Mouse (Mus musculus): ENCODE data around the gene Olfr1458. TPM values are rescaled to one million over a fixed set of nuclear protein-coding genes. Genes with fewer than 3 reads are reported as not detected.

The Olfr1458 gene
- not detected in 2 replicates for polyA plus RNA-seq (2015; fragmentation: Nextera tagmentation; extraction: Ambion mirVana)

GRCm38 (mm10) chr19:13106675-13107074 is at the start of gene Olfr1458:
Gene Olfr1458, minus strand, starts transcription at chr19:13106775.
- Histone ChIP-seq H3K27me3 (ENCODE audit: control insufficient read depth, insufficient read depth, low read depth, low read length) (no peaks in the 10 kb centered on the region), H3K27ac (ENCODE audit: low read length) (no peak within 1 kb of the TSS), H3K9me3 (replicated peaks; ENCODE audit: control insufficient read depth, low read length) (no peaks in the 10 kb centered on the region), H3K4me3 (ENCODE audit: low read depth, low read length) (no peak within 1 kb of the TSS), H3K9ac (ENCODE audit: low read depth, low read length) (no peak within 1 kb of the TSS), H3K4me2 (ENCODE audit: low read depth, low read length) (no peak within 1 kb of the TSS), H3K36me3 (ENCODE audit: control insufficient read depth, insufficient read depth) (no peaks in the 10 kb centered on the region), H3K4me1 (ENCODE audit: control insufficient read depth, low read depth, low read length) (no peaks in the 10 kb centered on the region)
- ATAC-seq (ENCODE audit: low read depth), result no peak
- 58% methylated on average over 3 of the region's 3 CpGs for WGBS (ENCODE audit: insufficient replicate concordance)

DNA sequence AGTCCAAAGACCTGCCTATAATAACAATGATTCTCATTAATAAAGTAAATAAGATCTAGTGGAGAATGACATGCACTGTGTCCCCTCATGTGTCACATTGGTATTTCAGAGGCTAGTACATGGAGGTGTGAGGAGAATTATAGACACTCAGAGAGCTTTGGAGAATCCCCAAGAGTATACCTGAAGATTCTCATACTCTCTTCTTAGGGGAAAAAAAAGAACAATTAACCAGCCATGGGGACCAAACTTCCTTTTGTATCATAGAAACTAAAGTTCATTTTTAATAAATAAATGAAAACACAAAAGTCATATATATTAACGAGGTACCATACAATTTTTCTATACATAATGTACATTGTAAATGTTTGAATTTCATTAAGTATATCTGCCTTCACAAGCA is 42.9 kb upstream of the Olfr1458 start, which contains the start of gene Olfr1459:
Olfr1459 (minus strand) TSS at position 101 of the 400 bp plus-strand sequence.
- H3K4me3 ChIP-seq (ENCODE audit: low read depth, low read length), result no peak within 1 kb of the TSS
- H3K4me2 ChIP-seq (ENCODE audit: low read depth, low read length), result no peak within 1 kb of the TSS
- ATAC-seq (ENCODE audit: low read depth), result no peak
- H3K36me3 ChIP-seq (ENCODE audit: control insufficient read depth, insufficient read depth), result no peaks in the 10 kb centered on the region
- H3K27ac ChIP-seq (ENCODE audit: low read length), result no peak within 1 kb of the TSS
- no peaks in the 10 kb centered on the region for H3K27me3 ChIP-seq (ENCODE audit: control insufficient read depth, insufficient read depth, low read depth, low read length)
- H3K4me1 ChIP-seq (ENCODE audit: control insufficient read depth, low read depth, low read length), result no peaks in the 10 kb centered on the region
- WGBS (ENCODE audit: insufficient replicate concordance), result 39% methylated on average over 1 of the region's 1 CpGs
- H3K9ac ChIP-seq (ENCODE audit: low read depth, low read length), result no peak within 1 kb of the TSS
- H3K9me3 ChIP-seq (replicated peaks; ENCODE audit: control insufficient read depth, low read length), result no peaks in the 10 kb centered on the region

DNA sequence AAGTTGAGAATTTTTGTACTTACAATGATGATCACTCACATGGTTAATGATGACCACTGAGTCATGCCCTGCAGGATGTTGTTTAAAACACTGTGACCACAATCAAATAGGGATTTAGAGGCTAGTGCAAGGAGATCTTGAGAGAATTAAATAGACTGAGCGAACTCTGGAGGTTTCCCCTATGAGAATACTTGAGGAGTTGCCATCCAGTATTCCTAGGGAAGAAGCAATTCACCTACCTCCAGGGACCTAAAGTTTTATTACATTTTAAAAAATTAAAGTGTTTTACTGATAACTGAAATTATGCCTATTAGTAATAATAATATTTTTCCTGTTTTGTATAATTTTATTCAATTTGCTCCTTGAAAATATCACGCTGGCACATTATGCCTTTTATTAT is 8.8 kb downstream of the Olfr1458 start, which contains the start of gene Olfr1457:
Olfr1457 (minus strand) TSS at position 101 of the 400 bp plus-strand sequence.
- no peaks in the 10 kb centered on the region for H3K27me3 ChIP-seq (ENCODE audit: control insufficient read depth, insufficient read depth, low read depth, low read length)
- H3K4me1 ChIP-seq (ENCODE audit: control insufficient read depth, low read depth, low read length), result no peaks in the 10 kb centered on the region
- no peak within 1 kb of the TSS for H3K9ac ChIP-seq (ENCODE audit: low read depth, low read length)
- no peak within 1 kb of the TSS for H3K4me2 ChIP-seq (ENCODE audit: low read depth, low read length)
- H3K36me3 ChIP-seq (ENCODE audit: control insufficient read depth, insufficient read depth), result no peaks in the 10 kb centered on the region
- H3K4me3 ChIP-seq (ENCODE audit: low read depth, low read length), result no peak within 1 kb of the TSS
- H3K9me3 ChIP-seq (replicated peaks; ENCODE audit: control insufficient read depth, low read length), result no peaks in the 10 kb centered on the region
- 40% methylated on average over 2 of the region's 2 CpGs for WGBS (ENCODE audit: insufficient replicate concordance)
- no peak for ATAC-seq (ENCODE audit: low read depth)
- no peak within 1 kb of the TSS for H3K27ac ChIP-seq (ENCODE audit: low read length)

DNA sequence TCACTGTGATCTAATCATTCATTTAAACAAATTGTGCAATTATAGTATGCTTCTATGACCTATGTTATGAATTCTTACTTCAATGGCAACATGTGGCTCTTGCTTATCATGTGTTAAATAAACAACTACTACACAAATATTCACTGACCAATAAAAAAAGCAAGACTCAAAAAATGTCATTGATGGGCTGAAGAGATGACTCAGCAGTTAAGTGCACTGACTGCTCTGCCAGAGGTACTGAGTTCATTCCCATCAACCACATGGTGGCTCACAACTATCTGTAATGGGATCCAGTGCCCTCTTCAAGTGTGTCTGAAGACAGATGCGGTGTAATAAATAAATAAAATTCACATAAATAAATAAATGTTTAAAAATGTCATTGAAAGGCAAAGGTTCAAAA is 12.7 kb downstream of the Olfr1458 start:
- no peaks in the 10 kb centered on the region for H3K27me3 ChIP-seq (ENCODE audit: control insufficient read depth, insufficient read depth, low read depth, low read length)
- no peak overlapping the region for H3K4me3 ChIP-seq (ENCODE audit: low read depth, low read length)
- H3K9ac ChIP-seq (ENCODE audit: low read depth, low read length), result no peak overlapping the region
- H3K36me3 ChIP-seq (ENCODE audit: control insufficient read depth, insufficient read depth), result no peaks in the 10 kb centered on the region
- no peak overlapping the region for H3K27ac ChIP-seq (ENCODE audit: low read length)
- H3K9me3 ChIP-seq (replicated peaks; ENCODE audit: control insufficient read depth, low read length), result no peaks in the 10 kb centered on the region
- no peak overlapping the region for H3K4me2 ChIP-seq (ENCODE audit: low read depth, low read length)
- ATAC-seq (ENCODE audit: low read depth), result no peak
- H3K4me1 ChIP-seq (ENCODE audit: control insufficient read depth, low read depth, low read length), result no peaks in the 10 kb centered on the region
- 57% methylated on average over 1 of the region's 1 CpGs for WGBS (ENCODE audit: insufficient replicate concordance)

DNA sequence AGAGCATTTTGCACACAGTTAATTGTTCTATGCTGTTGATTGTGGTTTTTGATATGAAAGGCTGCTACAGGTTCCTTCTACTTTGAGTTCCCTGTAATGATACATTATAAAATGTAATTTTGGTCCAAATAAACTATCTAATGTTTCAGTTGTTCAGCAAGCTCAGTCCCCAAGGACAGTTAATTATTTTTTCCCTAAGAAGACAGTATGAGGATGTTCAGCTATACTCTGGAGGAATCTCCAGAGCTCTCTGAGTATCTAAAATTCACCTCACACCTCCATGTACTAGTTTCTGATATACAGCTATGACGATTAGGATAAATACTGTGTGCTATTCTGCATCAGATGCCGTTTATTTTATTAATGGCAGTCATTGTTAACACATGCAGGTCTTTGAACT is 46.3 kb downstream of the Olfr1458 start, which contains the start of gene Olfr1454:
Olfr1454 (plus strand) TSS at position 301 of the 400 bp plus-strand sequence.
- Histone ChIP-seq H3K36me3 (ENCODE audit: control insufficient read depth, insufficient read depth) (no peaks in the 10 kb centered on the region), H3K27me3 (ENCODE audit: control insufficient read depth, insufficient read depth, low read depth, low read length) (no peaks in the 10 kb centered on the region), H3K4me1 (ENCODE audit: control insufficient read depth, low read depth, low read length) (no peaks in the 10 kb centered on the region), H3K4me3 (ENCODE audit: low read depth, low read length) (no peak within 1 kb of the TSS), H3K27ac (ENCODE audit: low read length) (no peak within 1 kb of the TSS), H3K9me3 (replicated peaks; ENCODE audit: control insufficient read depth, low read length) (no peaks in the 10 kb centered on the region), H3K4me2 (ENCODE audit: low read depth, low read length) (no peak within 1 kb of the TSS), H3K9ac (ENCODE audit: low read depth, low read length) (no peak within 1 kb of the TSS)
- 41% methylated on average over 2 of the region's 2 CpGs for WGBS (ENCODE audit: insufficient replicate concordance)
- no peak for ATAC-seq (ENCODE audit: low read depth)

Other genes with a start within 250 kb of the Olfr1458 start
- gene Olfr1444, start 249.5 kb downstream of the Olfr1458 start, polyA plus RNA-seq (2015; fragmentation: Nextera tagmentation; extraction: Ambion mirVana), result not detected in 2 replicates
- gene Olfr1445, start 222.9 kb downstream of the Olfr1458 start, polyA plus RNA-seq (2015; fragmentation: Nextera tagmentation; extraction: Ambion mirVana), result not detected in 2 replicates
- gene Olfr1446, start 213.3 kb downstream of the Olfr1458 start, polyA plus RNA-seq (2015; fragmentation: Nextera tagmentation; extraction: Ambion mirVana), result not detected in 2 replicates
- gene Olfr1447, start 203.0 kb downstream of the Olfr1458 start, polyA plus RNA-seq (2015; fragmentation: Nextera tagmentation; extraction: Ambion mirVana), result not detected in 2 replicates
- gene Olfr1448, start 182.4 kb downstream of the Olfr1458 start, polyA plus RNA-seq (2015; fragmentation: Nextera tagmentation; extraction: Ambion mirVana), result not detected in 2 replicates
- gene Olfr1449, start 175.9 kb downstream of the Olfr1458 start, polyA plus RNA-seq (2015; fragmentation: Nextera tagmentation; extraction: Ambion mirVana), result not detected in 2 replicates
- not detected in 2 replicates for gene Olfr1450, start 156.5 kb downstream of the Olfr1458 start, polyA plus RNA-seq (2015; fragmentation: Nextera tagmentation; extraction: Ambion mirVana)
- not detected in 2 replicates for gene Olfr1451, start 111.8 kb downstream of the Olfr1458 start, polyA plus RNA-seq (2015; fragmentation: Nextera tagmentation; extraction: Ambion mirVana)
- gene Olfr1453, start 78.4 kb downstream of the Olfr1458 start, polyA plus RNA-seq (2015; fragmentation: Nextera tagmentation; extraction: Ambion mirVana), result not detected in 2 replicates
- not detected in 2 replicates for gene Olfr1454, start 46.2 kb downstream of the Olfr1458 start, polyA plus RNA-seq (2015; fragmentation: Nextera tagmentation; extraction: Ambion mirVana)
- not detected in 2 replicates for gene Olfr1457, start 8.9 kb downstream of the Olfr1458 start, polyA plus RNA-seq (2015; fragmentation: Nextera tagmentation; extraction: Ambion mirVana)
- gene Olfr1459, start 42.8 kb upstream of the Olfr1458 start, polyA plus RNA-seq (2015; fragmentation: Nextera tagmentation; extraction: Ambion mirVana), result not detected in 2 replicates
- not detected in 2 replicates for gene Olfr1461, start 56.2 kb upstream of the Olfr1458 start, polyA plus RNA-seq (2015; fragmentation: Nextera tagmentation; extraction: Ambion mirVana)
- gene Olfr1462, start 79.0 kb upstream of the Olfr1458 start, polyA plus RNA-seq (2015; fragmentation: Nextera tagmentation; extraction: Ambion mirVana), result not detected in 2 replicates
- gene Olfr1463, start 124.6 kb upstream of the Olfr1458 start, polyA plus RNA-seq (2015; fragmentation: Nextera tagmentation; extraction: Ambion mirVana), result not detected in 2 replicates
- gene Olfr1465, start 208.8 kb upstream of the Olfr1458 start, polyA plus RNA-seq (2015; fragmentation: Nextera tagmentation; extraction: Ambion mirVana), result not detected in 2 replicates
- not detected in 2 replicates for gene Olfr1466, start 232.1 kb upstream of the Olfr1458 start, polyA plus RNA-seq (2015; fragmentation: Nextera tagmentation; extraction: Ambion mirVana)

All from liver, embryonic 16.5 days (tissue).